Mouse (Mus musculus): ENCODE results near the gene Suclg2. TPM values are rescaled to one million over a fixed set of nuclear protein-coding genes. Genes with fewer than 3 reads are reported as not detected.

Suclg2 gene
- polyA plus RNA-seq, 1 experiment: 90.8 TPM

DNA sequence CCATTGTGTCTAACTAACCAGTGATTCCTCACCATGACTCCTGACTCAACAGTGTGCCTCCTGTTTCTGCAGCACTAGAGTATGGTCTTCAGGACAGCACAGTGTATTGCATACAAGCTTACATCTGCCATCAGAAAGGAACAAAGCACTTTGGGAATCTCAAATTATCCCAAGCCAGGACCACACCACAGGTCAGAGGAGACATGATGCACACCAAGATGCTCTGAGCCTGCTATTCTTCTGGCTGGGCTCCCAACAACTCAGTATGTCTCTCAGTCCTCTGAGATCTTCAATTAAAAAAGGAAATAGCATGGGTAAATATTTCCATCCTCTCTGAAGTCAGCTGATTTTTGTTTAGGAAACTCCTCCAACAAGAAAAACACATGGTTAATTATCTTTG, 172.9 kb downstream of the Suclg2 start:
- TF ChIP-seq CTCF (IDR thresholded peaks at IDR 0.05; ENCODE audit: low read depth, low read length): no peak
- no peak for TF ChIP-seq POLR2A (IDR thresholded peaks at IDR 0.05; ENCODE audit: insufficient read depth, low read length)
- no peak for TF ChIP-seq EP300 (IDR thresholded peaks at IDR 0.05; ENCODE audit: insufficient read depth, low read depth, low read length)
- Histone ChIP-seq H3K9me3 (replicated peaks; ENCODE audit: control insufficient read depth, insufficient read depth, low read length, poor library complexity, severe bottlenecking) (no peaks in the 10 kb centered on the region), H3K4me1 (ENCODE audit: control insufficient read depth, insufficient read depth, low read length) (no peaks in the 10 kb centered on the region), H3K27ac (ENCODE audit: insufficient read depth, low read length) (no peak overlapping the region), H3K27me3 (ENCODE audit: control insufficient read depth, insufficient read depth, low read length, poor library complexity, severe bottlenecking) (no peaks in the 10 kb centered on the region), H3K36me3 (ENCODE audit: control insufficient read depth, insufficient read depth, low read length, poor library complexity, severe bottlenecking) (no peaks in the 10 kb centered on the region), H3K4me3 (ENCODE audit: low read depth, low read length) (no peak overlapping the region), H3K9ac (ENCODE audit: low read depth, poor library complexity, severe bottlenecking) (no peak overlapping the region)

DNA sequence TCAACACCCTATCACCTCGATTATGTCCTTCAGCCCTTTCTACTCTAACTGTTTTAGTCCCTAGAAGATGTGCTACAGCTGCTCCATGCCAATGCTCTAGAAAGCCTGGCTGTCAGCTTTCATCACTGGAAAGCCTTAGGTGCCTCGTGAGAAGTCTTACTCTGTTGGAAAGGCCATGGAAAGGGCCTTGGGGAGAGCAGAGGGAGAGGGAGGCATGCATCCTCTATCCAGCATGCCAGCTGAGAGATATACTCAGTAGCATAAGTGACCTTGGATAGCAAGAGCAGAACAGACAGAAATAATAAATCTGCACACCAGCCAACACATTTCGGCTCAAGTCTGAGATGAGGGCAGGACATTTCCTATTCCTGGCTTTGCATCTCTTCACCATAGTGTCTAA, 173.3 kb downstream of the Suclg2 start:
- no peak overlapping the region for H3K9ac ChIP-seq (ENCODE audit: low read depth, poor library complexity, severe bottlenecking)
- H3K4me3 ChIP-seq (ENCODE audit: low read depth, low read length): no peak overlapping the region
- H3K27ac ChIP-seq (ENCODE audit: insufficient read depth, low read length): no peak overlapping the region
- TF ChIP-seq CTCF (IDR thresholded peaks at IDR 0.05; ENCODE audit: low read depth, low read length): no peak
- no peak for TF ChIP-seq EP300 (IDR thresholded peaks at IDR 0.05; ENCODE audit: insufficient read depth, low read depth, low read length)
- no peak for TF ChIP-seq POLR2A (IDR thresholded peaks at IDR 0.05; ENCODE audit: insufficient read depth, low read length)
- H3K27me3 ChIP-seq (ENCODE audit: control insufficient read depth, insufficient read depth, low read length, poor library complexity, severe bottlenecking): no peaks in the 10 kb centered on the region
- no peaks in the 10 kb centered on the region for H3K4me1 ChIP-seq (ENCODE audit: control insufficient read depth, insufficient read depth, low read length)
- H3K9me3 ChIP-seq (replicated peaks; ENCODE audit: control insufficient read depth, insufficient read depth, low read length, poor library complexity, severe bottlenecking): no peaks in the 10 kb centered on the region
- H3K36me3 ChIP-seq (ENCODE audit: control insufficient read depth, insufficient read depth, low read length, poor library complexity, severe bottlenecking): no peaks in the 10 kb centered on the region

DNA sequence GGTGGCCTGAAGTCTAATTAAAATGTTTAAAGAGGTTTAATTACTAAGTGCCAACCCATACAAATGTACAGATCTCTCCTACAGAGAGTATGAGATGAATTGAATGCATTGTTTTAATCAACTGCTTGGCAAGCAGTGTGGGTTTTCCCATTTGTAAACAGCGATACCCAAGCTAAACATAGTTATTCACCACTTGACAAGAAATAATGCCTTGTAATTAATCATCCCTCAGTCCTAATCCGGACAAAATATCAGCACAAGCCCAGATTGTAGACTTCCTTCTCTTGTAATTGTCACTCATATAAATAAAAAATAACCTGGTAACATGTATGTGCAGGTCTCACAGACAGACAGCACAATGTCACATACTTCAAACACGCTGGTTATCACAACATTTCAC, 183.4 kb downstream of the Suclg2 start:
- no peaks in the 10 kb centered on the region for H3K9me3 ChIP-seq (replicated peaks; ENCODE audit: control insufficient read depth, insufficient read depth, low read length, poor library complexity, severe bottlenecking)
- no peak overlapping the region for H3K4me3 ChIP-seq (ENCODE audit: low read depth, low read length)
- H3K9ac ChIP-seq (ENCODE audit: low read depth, poor library complexity, severe bottlenecking): no peak overlapping the region
- H3K36me3 ChIP-seq (ENCODE audit: control insufficient read depth, insufficient read depth, low read length, poor library complexity, severe bottlenecking): no peaks in the 10 kb centered on the region
- TF ChIP-seq POLR2A (IDR thresholded peaks at IDR 0.05; ENCODE audit: insufficient read depth, low read length) (no peak), CTCF (IDR thresholded peaks at IDR 0.05; ENCODE audit: low read depth, low read length) (no peak), EP300 (IDR thresholded peaks at IDR 0.05; ENCODE audit: insufficient read depth, low read depth, low read length) (no peak)
- H3K27me3 ChIP-seq (ENCODE audit: control insufficient read depth, insufficient read depth, low read length, poor library complexity, severe bottlenecking): no peaks in the 10 kb centered on the region
- H3K4me1 ChIP-seq (ENCODE audit: control insufficient read depth, insufficient read depth, low read length): no peaks in the 10 kb centered on the region
- no peak overlapping the region for H3K27ac ChIP-seq (ENCODE audit: insufficient read depth, low read length)

DNA sequence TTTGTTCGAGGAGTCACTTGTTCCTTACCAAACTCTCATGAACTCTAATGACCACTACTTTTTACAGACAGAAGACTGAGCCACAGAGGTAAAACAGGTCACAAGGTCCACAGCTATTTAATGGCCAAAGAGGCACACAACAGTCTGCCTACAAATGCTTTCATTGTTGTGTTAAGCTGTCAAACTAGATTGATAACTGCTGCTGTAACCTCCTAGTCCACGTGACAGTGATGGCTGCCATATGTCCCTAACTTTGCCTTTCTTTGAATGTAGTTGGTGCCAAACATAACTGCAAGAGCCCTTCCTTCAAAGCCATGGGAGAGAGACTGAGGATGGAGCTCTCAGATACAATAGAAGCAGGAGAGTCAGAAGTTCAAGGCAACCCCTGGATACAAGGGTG, 198.8 kb downstream of the Suclg2 start:
- Histone ChIP-seq H3K4me3 (ENCODE audit: low read depth, low read length) (no peak overlapping the region), H3K27me3 (ENCODE audit: control insufficient read depth, insufficient read depth, low read length, poor library complexity, severe bottlenecking) (no peaks in the 10 kb centered on the region), H3K4me1 (ENCODE audit: control insufficient read depth, insufficient read depth, low read length) (no peaks in the 10 kb centered on the region), H3K36me3 (ENCODE audit: control insufficient read depth, insufficient read depth, low read length, poor library complexity, severe bottlenecking) (no peaks in the 10 kb centered on the region), H3K9me3 (replicated peaks; ENCODE audit: control insufficient read depth, insufficient read depth, low read length, poor library complexity, severe bottlenecking) (no peaks in the 10 kb centered on the region), H3K27ac (ENCODE audit: insufficient read depth, low read length) (no peak overlapping the region), H3K9ac (ENCODE audit: low read depth, poor library complexity, severe bottlenecking) (no peak overlapping the region)
- TF ChIP-seq EP300 (IDR thresholded peaks at IDR 0.05; ENCODE audit: insufficient read depth, low read depth, low read length): no peak
- TF ChIP-seq POLR2A (IDR thresholded peaks at IDR 0.05; ENCODE audit: insufficient read depth, low read length): no peak
- no peak for TF ChIP-seq CTCF (IDR thresholded peaks at IDR 0.05; ENCODE audit: low read depth, low read length)

DNA sequence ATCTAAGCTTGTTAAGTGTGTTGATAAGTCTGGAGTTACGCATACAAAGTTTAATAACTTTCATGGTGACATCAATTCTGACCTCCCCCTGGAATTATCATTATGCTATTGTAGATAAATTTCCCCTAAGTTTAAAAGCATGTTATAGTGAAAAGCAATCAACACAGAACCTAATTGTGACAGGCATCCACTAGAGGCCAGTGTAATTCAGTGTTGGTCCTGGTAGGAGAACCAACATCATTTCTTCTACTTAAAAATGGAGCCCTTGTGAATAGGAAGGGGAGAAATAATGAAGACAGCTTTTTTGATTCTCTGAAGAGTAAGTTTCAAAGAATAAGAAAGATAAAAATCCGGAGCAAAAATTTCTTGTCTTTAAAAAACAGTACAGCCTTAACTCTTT, 200.2 kb downstream of the Suclg2 start:
- no peaks in the 10 kb centered on the region for H3K27me3 ChIP-seq (ENCODE audit: control insufficient read depth, insufficient read depth, low read length, poor library complexity, severe bottlenecking)
- H3K36me3 ChIP-seq (ENCODE audit: control insufficient read depth, insufficient read depth, low read length, poor library complexity, severe bottlenecking): no peaks in the 10 kb centered on the region
- H3K4me3 ChIP-seq (ENCODE audit: low read depth, low read length): no peak overlapping the region
- H3K9ac ChIP-seq (ENCODE audit: low read depth, poor library complexity, severe bottlenecking): no peak overlapping the region
- no peaks in the 10 kb centered on the region for H3K9me3 ChIP-seq (replicated peaks; ENCODE audit: control insufficient read depth, insufficient read depth, low read length, poor library complexity, severe bottlenecking)
- TF ChIP-seq POLR2A (IDR thresholded peaks at IDR 0.05; ENCODE audit: insufficient read depth, low read length): no peak
- TF ChIP-seq EP300 (IDR thresholded peaks at IDR 0.05; ENCODE audit: insufficient read depth, low read depth, low read length): no peak
- TF ChIP-seq CTCF (IDR thresholded peaks at IDR 0.05; ENCODE audit: low read depth, low read length): no peak
- H3K27ac ChIP-seq (ENCODE audit: insufficient read depth, low read length): no peak overlapping the region
- H3K4me1 ChIP-seq (ENCODE audit: control insufficient read depth, insufficient read depth, low read length): no peaks in the 10 kb centered on the region

DNA sequence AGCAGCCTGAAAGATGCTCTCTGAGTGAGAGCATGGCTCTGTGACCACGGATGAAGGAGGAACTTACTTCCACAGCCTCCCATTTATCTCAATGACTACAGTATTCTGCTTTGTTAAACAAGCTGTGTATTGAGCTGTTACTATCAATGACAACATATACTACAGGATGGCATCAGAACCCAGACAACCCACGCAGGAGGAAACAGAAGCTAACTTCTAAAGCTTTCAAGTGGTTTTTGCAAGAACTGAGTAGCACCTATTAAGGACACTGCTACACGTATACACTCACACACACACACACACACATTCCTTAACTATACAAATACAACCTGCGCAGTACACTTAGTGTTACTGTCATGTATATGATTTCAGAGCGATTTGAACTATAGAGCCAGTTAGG, 202.9 kb downstream of the Suclg2 start:
- no peak overlapping the region for H3K27ac ChIP-seq (ENCODE audit: insufficient read depth, low read length)
- H3K9ac ChIP-seq (ENCODE audit: low read depth, poor library complexity, severe bottlenecking): no peak overlapping the region
- no peaks in the 10 kb centered on the region for H3K27me3 ChIP-seq (ENCODE audit: control insufficient read depth, insufficient read depth, low read length, poor library complexity, severe bottlenecking)
- H3K36me3 ChIP-seq (ENCODE audit: control insufficient read depth, insufficient read depth, low read length, poor library complexity, severe bottlenecking): no peaks in the 10 kb centered on the region
- TF ChIP-seq CTCF (IDR thresholded peaks at IDR 0.05; ENCODE audit: low read depth, low read length): no peak
- TF ChIP-seq POLR2A (IDR thresholded peaks at IDR 0.05; ENCODE audit: insufficient read depth, low read length): no peak
- TF ChIP-seq EP300 (IDR thresholded peaks at IDR 0.05; ENCODE audit: insufficient read depth, low read depth, low read length): no peak
- H3K9me3 ChIP-seq (replicated peaks; ENCODE audit: control insufficient read depth, insufficient read depth, low read length, poor library complexity, severe bottlenecking): no peaks in the 10 kb centered on the region
- H3K4me3 ChIP-seq (ENCODE audit: low read depth, low read length): no peak overlapping the region
- H3K4me1 ChIP-seq (ENCODE audit: control insufficient read depth, insufficient read depth, low read length): no peaks in the 10 kb centered on the region

Measured in ES-Bruce4 (cell line).